Mouse (Mus musculus) neutrophil, adult 65 days (primary cell): ENCODE data around the gene AL731706.1. TPM values are rescaled to one million over a fixed set of nuclear protein-coding genes. Genes with fewer than 3 reads are reported as not detected.

Source experiments
- total RNA-seq: library from RNA; stranded (reverse); gene quantifications from 2 replicates; pipeline ENCODE4 v1.2.4, GENCODE M21; 2023

AL731706.1 gene
- total RNA-seq = 1.8 and 8.1 TPM in 2 replicates

GRCm38 (mm10) chr2:136891068-136891950, at the start of gene AL731706.1, which contains the start of the genes Slx4ip and Mkks:
AL731706.1 (minus strand) TSS chr2:136891389.
Slx4ip (plus strand) TSS chr2:136891218.
Mkks (minus strand) TSS chr2:136891389.

DNA sequence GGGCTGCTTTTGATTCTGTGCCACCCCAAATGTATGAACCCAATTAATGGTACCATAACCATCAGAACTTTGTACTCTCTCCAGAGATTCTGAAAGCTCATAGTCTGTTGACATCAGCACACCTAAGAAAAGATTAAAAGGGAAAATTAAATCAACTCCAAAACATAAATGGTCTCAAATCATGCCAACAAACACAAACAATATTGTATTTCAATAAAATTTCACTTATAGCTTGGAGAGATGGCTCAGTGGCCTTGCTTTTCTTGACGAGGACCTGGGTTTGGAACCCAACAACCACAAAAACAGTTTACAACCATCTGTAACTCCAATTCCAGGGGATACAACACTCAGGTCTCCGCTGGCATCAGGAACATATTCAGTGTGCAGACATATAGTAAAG, 5.6 kb downstream of the AL731706.1 start, which contains the start of gene AL731706.2:
TSS of gene AL731706.2 (minus strand) at position 101 of the 400 bp plus-strand sequence.

Other genes with a start within 250 kb of the AL731706.1 start
- gene Snap25, start 177.9 kb downstream of the AL731706.1 start, total RNA-seq = not detected in 2 replicates
- gene AL731706.2, start 5.7 kb downstream of the AL731706.1 start, total RNA-seq = 15.5 TPM in 1 of 2 replicates, not detected in the other
- gene Slx4ip, start 171 bp downstream of the AL731706.1 start, total RNA-seq = 4.1 and 4.6 TPM in 2 replicates
- 1.1 and 5.1 TPM in 2 replicates for gene Mkks, start within 50 bp of the AL731706.1 start, total RNA-seq
- gene Jag1, start 225.3 kb upstream of the AL731706.1 start, total RNA-seq = 5.2 and 6.4 TPM in 2 replicates